Mouse (Mus musculus): ENCODE data around the gene Tcam1. TPM values are rescaled to one million over a fixed set of nuclear protein-coding genes. Genes with fewer than 3 reads are reported as not detected.

Tcam1 gene
- polyA plus RNA-seq, 1 experiment: 0.45 TPM

- H3K36me3 ChIP-seq (ENCODE audit: control insufficient read depth, insufficient read depth, low read length, poor library complexity, severe bottlenecking): no peaks in the 10 kb centered on the region
- H3K9ac ChIP-seq (ENCODE audit: low read depth, poor library complexity, severe bottlenecking): no peak within 1 kb of the TSS
- no peak within 1 kb of the TSS for H3K4me3 ChIP-seq (ENCODE audit: low read depth, low read length)
- H3K9me3 ChIP-seq (replicated peaks; ENCODE audit: control insufficient read depth, insufficient read depth, low read length, poor library complexity, severe bottlenecking): no peaks in the 10 kb centered on the region
- no peaks in the 10 kb centered on the region for H3K27me3 ChIP-seq (ENCODE audit: control insufficient read depth, insufficient read depth, low read length, poor library complexity, severe bottlenecking)
- TF ChIP-seq CTCF (IDR thresholded peaks at IDR 0.05; ENCODE audit: low read depth, low read length): no peak
- TF ChIP-seq POLR2A (IDR thresholded peaks at IDR 0.05; ENCODE audit: insufficient read depth, low read length): no peak
- TF ChIP-seq EP300 (IDR thresholded peaks at IDR 0.05; ENCODE audit: insufficient read depth, low read depth, low read length): no peak
- no peak within 1 kb of the TSS for H3K27ac ChIP-seq (ENCODE audit: insufficient read depth, low read length)
- H3K4me1 ChIP-seq (ENCODE audit: control insufficient read depth, insufficient read depth, low read length): no peaks in the 10 kb centered on the region
Measured at GRCm38 (mm10) chr11:106314333-106314812, 37.9 kb downstream of the Tcam1 start, which contains the start of gene Cd79b. TSS of gene Cd79b (minus strand) at chr11:106314762.

- Histone ChIP-seq H3K36me3 (ENCODE audit: control insufficient read depth, insufficient read depth, low read length, poor library complexity, severe bottlenecking) (no peaks in the 10 kb centered on the region), H3K27ac (ENCODE audit: insufficient read depth, low read length) (no peak overlapping the region), H3K9me3 (replicated peaks; ENCODE audit: control insufficient read depth, insufficient read depth, low read length, poor library complexity, severe bottlenecking) (no peaks in the 10 kb centered on the region), H3K27me3 (ENCODE audit: control insufficient read depth, insufficient read depth, low read length, poor library complexity, severe bottlenecking) (no peaks in the 10 kb centered on the region), H3K4me3 (ENCODE audit: low read depth, low read length) (no peak overlapping the region), H3K4me1 (ENCODE audit: control insufficient read depth, insufficient read depth, low read length) (peaks cover 3% of the 10 kb centered on the region), H3K9ac (ENCODE audit: low read depth, poor library complexity, severe bottlenecking) (no peak overlapping the region)
- TF ChIP-seq CTCF (IDR thresholded peaks at IDR 0.05; ENCODE audit: low read depth, low read length) (no peak), EP300 (IDR thresholded peaks at IDR 0.05; ENCODE audit: insufficient read depth, low read depth, low read length) (no peak), POLR2A (IDR thresholded peaks at IDR 0.05; ENCODE audit: insufficient read depth, low read length) (no peak)
Measured at GRCm38 (mm10) chr11:106316416-106316815, 39.9 kb downstream of the Tcam1 start.

- no peak overlapping the region for H3K4me3 ChIP-seq (ENCODE audit: low read depth, low read length)
- H3K36me3 ChIP-seq (ENCODE audit: control insufficient read depth, insufficient read depth, low read length, poor library complexity, severe bottlenecking): no peaks in the 10 kb centered on the region
- no peak overlapping the region for H3K9ac ChIP-seq (ENCODE audit: low read depth, poor library complexity, severe bottlenecking)
- TF ChIP-seq POLR2A (IDR thresholded peaks at IDR 0.05; ENCODE audit: insufficient read depth, low read length) (no peak), EP300 (IDR thresholded peaks at IDR 0.05; ENCODE audit: insufficient read depth, low read depth, low read length) (no peak), CTCF (IDR thresholded peaks at IDR 0.05; ENCODE audit: low read depth, low read length) (no peak)
- no peaks in the 10 kb centered on the region for H3K27me3 ChIP-seq (ENCODE audit: control insufficient read depth, insufficient read depth, low read length, poor library complexity, severe bottlenecking)
- no peak overlapping the region for H3K27ac ChIP-seq (ENCODE audit: insufficient read depth, low read length)
- no peaks in the 10 kb centered on the region for H3K9me3 ChIP-seq (replicated peaks; ENCODE audit: control insufficient read depth, insufficient read depth, low read length, poor library complexity, severe bottlenecking)
- peaks cover 3% of the 10 kb centered on the region for H3K4me1 ChIP-seq (ENCODE audit: control insufficient read depth, insufficient read depth, low read length)
Measured at GRCm38 (mm10) chr11:106317801-106318200, 41.3 kb downstream of the Tcam1 start.

GRCm38 (mm10) chr11:106318406-106319366 lies 42.2 kb downstream of the Tcam1 start:
- H3K27ac ChIP-seq (ENCODE audit: insufficient read depth, low read length): no peak overlapping the region
- no peak overlapping the region for H3K4me3 ChIP-seq (ENCODE audit: low read depth, low read length)
- H3K9ac ChIP-seq (ENCODE audit: low read depth, poor library complexity, severe bottlenecking): no peak overlapping the region
- H3K9me3 ChIP-seq (replicated peaks; ENCODE audit: control insufficient read depth, insufficient read depth, low read length, poor library complexity, severe bottlenecking): no peaks in the 10 kb centered on the region
- H3K36me3 ChIP-seq (ENCODE audit: control insufficient read depth, insufficient read depth, low read length, poor library complexity, severe bottlenecking): no peaks in the 10 kb centered on the region
- TF ChIP-seq EP300 (IDR thresholded peaks at IDR 0.05; ENCODE audit: insufficient read depth, low read depth, low read length) (no peak), CTCF (IDR thresholded peaks at IDR 0.05; ENCODE audit: low read depth, low read length) (no peak), POLR2A (IDR thresholded peaks at IDR 0.05; ENCODE audit: insufficient read depth, low read length) (no peak)
- H3K27me3 ChIP-seq (ENCODE audit: control insufficient read depth, insufficient read depth, low read length, poor library complexity, severe bottlenecking): no peaks in the 10 kb centered on the region
- H3K4me1 ChIP-seq (ENCODE audit: control insufficient read depth, insufficient read depth, low read length): peaks cover 3% of the 10 kb centered on the region

- Histone ChIP-seq H3K27ac (ENCODE audit: insufficient read depth, low read length) (no peak overlapping the region), H3K36me3 (ENCODE audit: control insufficient read depth, insufficient read depth, low read length, poor library complexity, severe bottlenecking) (no peaks in the 10 kb centered on the region), H3K4me1 (ENCODE audit: control insufficient read depth, insufficient read depth, low read length) (no peaks in the 10 kb centered on the region), H3K9me3 (replicated peaks; ENCODE audit: control insufficient read depth, insufficient read depth, low read length, poor library complexity, severe bottlenecking) (no peaks in the 10 kb centered on the region), H3K4me3 (ENCODE audit: low read depth, low read length) (no peak overlapping the region), H3K27me3 (ENCODE audit: control insufficient read depth, insufficient read depth, low read length, poor library complexity, severe bottlenecking) (no peaks in the 10 kb centered on the region), H3K9ac (ENCODE audit: low read depth, poor library complexity, severe bottlenecking) (no peak overlapping the region)
- TF ChIP-seq CTCF (IDR thresholded peaks at IDR 0.05; ENCODE audit: low read depth, low read length) (no peak), EP300 (IDR thresholded peaks at IDR 0.05; ENCODE audit: insufficient read depth, low read depth, low read length) (no peak), POLR2A (IDR thresholded peaks at IDR 0.05; ENCODE audit: insufficient read depth, low read length) (no peak)
Measured at GRCm38 (mm10) chr11:106324858-106325257, 48.4 kb downstream of the Tcam1 start.

Data from ES-Bruce4 (cell line).